Mouse (Mus musculus) kidney, postnatal 36 days (tissue): ENCODE measurements around the gene Tram2.

Source experiments
- DNase-seq, 2 experiments: peaks; one replicate each; pipeline ENCODE4 v3.0.0; 2021 to 2022; ENCODE audit warnings: mixed read lengths in 2 of 2

Tram2 gene

DNA sequence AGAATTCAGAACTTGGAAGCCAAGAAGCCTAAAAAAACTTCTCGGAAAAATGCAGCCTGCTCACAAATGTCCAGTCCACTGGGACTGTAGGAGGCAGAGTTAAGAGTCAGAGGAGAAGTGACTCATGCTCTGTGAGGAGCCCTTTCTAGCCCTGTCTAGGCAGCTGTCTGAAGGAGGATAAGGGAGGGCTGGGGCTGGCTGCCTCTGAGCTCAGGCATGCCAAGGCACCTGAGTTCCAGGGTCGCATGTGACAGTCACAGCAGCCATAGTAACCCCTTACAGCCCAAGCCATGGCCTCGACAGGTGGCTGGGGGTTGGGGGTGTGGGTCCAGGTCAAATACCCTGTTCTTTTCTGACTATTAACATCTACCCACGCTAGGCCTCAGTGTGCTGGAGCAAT lies 70.1 kb downstream of the Tram2 start:
- peak; percentile 13 to 19 for DNase-seq

DNA sequence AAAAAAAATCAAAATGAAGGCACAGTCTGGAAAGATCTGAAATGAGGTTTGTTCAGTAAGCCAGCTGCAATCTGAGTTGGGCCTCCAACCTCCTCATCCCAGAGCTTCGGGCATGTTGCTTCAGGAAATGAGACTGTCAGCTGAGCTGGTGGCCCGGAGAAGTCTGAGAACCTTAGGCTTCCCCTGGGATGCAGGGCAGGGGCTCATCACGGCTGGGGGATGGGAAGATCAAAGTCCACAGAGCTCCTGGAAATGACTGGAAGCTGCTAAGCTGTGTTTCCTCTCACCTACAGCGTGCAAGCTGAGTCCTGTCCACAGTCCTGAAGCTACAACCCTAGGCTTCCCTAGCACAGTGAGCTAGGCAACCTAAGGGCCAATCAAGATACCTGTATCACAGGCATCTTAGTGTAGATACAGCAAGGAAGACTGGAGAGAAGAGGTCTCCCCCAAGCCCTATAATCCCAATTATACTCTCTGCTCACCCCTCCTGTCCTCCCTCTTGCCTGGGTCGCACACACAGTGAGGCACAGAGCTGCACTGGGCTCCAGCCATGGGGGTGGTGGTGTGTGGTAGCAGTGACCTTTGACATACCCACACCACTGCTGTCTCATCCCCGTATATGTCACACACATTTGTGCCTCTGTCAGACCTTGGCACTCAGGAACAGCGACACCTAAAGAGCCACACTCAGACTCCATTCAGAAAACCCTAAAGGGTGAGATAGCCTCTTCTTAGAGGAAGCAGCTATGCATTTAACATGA lies 70.9 kb downstream of the Tram2 start:
- peak in 1 of 2 experiments; percentile 31 for DNase-seq

DNA sequence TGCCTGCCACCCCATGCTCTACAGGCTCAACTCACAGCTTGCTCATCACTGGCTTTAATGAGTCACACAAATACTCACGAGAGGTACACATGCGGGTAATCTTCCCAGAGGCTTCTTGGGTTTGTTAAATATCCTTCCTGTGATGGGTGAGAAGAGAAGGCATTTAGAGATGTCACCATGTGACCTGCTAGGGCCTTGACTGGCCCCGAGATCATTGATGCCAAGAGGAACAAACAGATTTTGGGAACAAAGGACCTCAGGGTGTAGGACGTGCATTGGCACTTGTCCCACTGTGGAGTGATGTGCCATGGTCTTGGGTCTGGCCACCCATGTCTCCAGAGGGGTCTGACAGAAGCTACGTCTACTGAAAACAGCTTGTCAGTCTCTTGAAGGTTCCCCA lies 72.3 kb downstream of the Tram2 start:
- no peak for DNase-seq

DNA sequence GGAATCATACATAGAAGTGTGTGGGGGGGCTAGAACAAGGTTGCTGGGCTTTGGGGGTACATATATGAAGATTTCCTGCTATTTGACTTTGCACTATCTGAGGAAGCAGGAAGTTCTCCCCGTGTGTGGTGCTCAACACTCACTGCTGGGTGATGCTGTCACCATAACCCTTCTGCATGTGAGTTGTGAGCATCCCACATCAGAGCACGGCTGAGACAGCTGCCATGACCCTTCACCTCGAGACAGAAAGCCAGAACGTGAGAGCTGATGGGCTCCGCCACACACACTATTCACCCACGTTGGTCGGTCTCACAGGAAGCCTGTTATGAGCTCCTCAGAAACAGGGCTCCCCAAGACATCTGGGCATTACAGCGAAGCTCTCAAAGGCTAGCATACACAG lies 74.4 kb downstream of the Tram2 start:
- no peak for DNase-seq

- no peak for DNase-seq
Observed at GRCm38 (mm10) chr1:21002246-21003142, 76.5 kb downstream of the Tram2 start.

- no peak for DNase-seq
Observed at GRCm38 (mm10) chr1:20997881-20998389, 81.1 kb downstream of the Tram2 start.

- DNase-seq, result no peak
Observed at GRCm38 (mm10) chr1:20997328-20997689, 81.7 kb downstream of the Tram2 start.

- no peak for DNase-seq
Observed at GRCm38 (mm10) chr1:20996603-20997327, 82.3 kb downstream of the Tram2 start.

DNA sequence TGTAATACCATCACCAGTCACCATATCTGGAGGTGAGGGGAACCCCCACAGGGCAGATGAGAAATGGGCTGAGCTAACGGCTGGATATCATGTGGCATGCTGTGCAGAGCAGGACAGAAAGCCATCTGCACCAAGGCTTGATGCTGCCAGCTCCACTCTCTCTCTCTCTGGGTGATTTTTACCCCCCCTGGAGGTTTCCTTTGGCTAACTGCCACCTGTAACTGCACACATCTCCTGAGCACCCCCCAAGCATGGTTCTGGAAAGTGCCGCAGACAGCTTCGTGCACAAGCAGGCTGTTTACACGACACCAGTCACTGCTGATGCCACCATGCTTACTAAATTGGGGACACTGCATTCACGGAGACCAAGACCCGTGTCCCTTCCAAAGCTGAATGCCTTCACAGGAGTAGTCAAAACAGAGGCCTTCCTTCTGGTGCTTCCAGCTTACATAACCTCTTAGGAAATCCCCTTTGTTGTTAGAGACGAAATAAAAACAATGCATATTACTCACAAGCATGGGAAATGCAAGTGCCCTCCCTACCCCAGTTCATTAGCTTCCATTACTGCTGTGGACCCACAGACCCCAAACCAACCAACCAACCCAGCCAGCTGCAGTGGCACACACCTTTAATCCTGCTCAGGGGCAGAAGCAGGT lies 83.6 kb downstream of the Tram2 start:
- DNase-seq, result peak in 1 of 2 experiments; percentile 11

GRCm38 (mm10) chr1:20994338-20994737 lies 84.7 kb downstream of the Tram2 start:
- no peak for DNase-seq

- no peak for DNase-seq
Observed at GRCm38 (mm10) chr1:20993690-20994089, 85.3 kb downstream of the Tram2 start.

DNA sequence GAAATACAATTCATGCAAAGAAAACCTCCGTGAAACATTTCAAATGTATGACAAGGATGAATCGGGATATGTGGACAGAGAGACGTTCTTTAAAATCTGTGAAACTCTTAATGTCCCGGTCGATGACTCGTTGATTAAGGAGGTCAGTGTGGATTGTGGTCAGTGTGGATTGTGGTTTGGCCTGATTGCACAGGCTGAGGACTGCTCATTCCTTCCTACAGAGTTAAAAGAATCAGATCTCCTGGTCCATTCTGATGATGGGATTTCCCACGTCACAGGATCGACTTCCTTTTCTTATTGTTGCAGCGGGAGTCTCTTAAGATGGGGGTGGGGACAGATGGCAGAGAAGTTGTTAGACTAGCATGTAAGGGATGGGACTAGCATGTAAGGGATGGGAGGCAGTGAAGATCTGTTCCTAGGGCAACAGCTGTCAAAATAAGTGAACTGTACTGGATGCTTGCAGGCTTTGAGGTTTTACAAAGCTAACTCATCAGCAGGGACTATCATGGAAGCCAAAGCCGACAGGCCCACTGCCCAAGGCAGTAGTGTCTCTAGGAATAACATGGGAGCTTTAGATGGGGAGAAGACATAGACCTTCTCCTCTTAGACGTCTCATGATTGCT lies 89.5 kb downstream of the Tram2 start:
- DNase-seq, result no peak

- no peak for DNase-seq
Observed at GRCm38 (mm10) chr1:20986378-20987056, 92.5 kb downstream of the Tram2 start.

GRCm38 (mm10) chr1:20984582-20984981 lies 94.4 kb downstream of the Tram2 start:
- DNase-seq, result no peak

- DNase-seq, result no peak
Observed at GRCm38 (mm10) chr1:20984103-20984502, 94.9 kb downstream of the Tram2 start.

GRCm38 (mm10) chr1:20981764-20982163 lies 97.3 kb downstream of the Tram2 start:
- DNase-seq, result no peak

DNA sequence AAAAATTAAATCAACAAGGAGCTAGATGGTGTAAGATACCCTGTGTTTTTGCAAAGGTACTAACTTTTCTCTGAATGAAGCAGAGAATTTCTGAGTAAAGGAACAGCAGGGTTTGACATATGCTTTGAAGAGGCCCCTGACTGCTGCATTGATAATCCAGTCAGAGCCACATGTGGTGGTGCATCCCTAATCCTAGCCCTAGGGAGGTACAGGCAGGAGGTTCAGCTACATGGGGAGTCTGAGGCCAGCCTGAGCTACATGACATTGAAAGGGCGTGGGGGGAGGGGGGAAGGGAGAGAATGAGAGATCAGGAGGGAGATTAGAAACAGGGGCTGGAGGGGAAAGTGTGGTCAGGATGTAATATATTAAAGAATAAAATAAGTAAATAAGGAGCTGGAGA lies 98.5 kb downstream of the Tram2 start:
- no peak for DNase-seq

- DNase-seq, result no peak
Observed at GRCm38 (mm10) chr1:20974341-20975135, 104.5 kb downstream of the Tram2 start.

- DNase-seq, result no peak
Observed at GRCm38 (mm10) chr1:20973389-20973788, 105.6 kb downstream of the Tram2 start.

- DNase-seq, result no peak
Observed at GRCm38 (mm10) chr1:20969642-20970041, 109.4 kb downstream of the Tram2 start.

DNA sequence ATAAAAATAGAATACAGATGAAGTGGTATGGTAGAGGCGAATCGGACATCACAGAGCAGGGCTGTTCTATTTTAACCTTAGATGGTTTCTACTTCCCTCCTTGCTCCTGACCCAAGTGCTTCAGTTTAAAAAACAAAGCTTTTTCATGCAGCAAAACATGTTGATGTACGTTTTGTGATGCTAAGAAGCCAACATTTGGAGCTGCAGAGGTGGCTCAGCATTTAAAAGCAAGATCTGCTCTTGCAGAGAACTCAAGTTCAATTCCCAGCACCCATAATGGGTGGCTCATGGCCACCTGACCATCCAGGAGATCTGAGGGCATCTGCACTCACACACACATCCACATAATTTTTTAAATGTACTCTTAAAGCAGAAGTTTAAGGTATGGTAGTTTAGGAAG lies 124.2 kb downstream of the Tram2 start:
- no peak for DNase-seq
